Mouse (Mus musculus): ENCODE data around the gene Cd200r1.

DNA sequence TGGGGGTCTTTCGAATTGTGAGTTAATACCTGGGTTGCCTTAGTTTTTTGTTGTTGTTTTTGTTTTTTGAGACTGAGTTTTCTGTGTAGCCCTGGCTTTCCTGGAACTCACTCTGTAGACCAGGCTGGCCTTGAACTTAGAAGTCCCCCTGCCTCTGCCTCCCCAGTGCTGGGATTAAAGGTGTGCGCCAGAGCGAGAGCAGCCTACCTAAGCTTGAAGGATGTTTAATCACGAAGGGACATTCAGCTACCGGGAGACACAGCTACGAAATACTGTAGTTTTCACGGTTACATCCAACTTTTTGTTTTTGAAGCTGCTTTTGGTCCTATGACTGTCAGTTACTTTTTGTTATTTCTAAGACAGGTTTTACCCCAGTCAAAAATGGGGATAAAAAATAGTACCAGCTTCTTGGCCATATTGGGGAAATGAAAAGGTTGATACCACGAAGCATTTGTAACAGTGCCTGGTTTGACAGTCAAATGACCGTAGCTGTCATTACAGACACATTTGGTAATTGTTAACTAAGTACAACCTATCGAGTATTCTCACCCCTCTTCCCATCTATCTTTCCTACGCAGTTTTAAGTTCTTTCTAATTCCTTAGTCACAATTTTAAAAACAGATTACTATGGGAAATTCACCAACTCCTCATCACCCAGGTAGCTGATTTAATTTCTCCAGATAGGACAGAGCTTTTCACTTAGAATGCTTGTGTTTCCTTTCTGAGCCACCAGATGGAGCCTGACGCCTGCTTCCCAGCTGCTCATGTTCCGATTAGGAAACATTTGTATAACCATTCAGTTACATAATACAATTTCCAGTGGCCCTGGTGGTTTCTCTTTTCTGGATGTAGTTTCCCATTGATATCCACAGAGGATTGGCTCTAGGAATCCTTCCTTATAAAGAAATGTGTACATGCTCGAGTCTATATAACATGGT, 40.0 kb upstream of the Cd200r1 start:
- TF ChIP-seq POLR2A (IDR thresholded peaks at IDR 0.05; ENCODE audit: borderline replicate concordance, insufficient read depth, low read length) (no peak), CTCF (IDR thresholded peaks at IDR 0.05; ENCODE audit: borderline replicate concordance, insufficient read depth, low read depth, low read length) (peak; percentile 84)
